Mouse (Mus musculus) lung, embryonic 15.5 days (tissue): ENCODE measurements around the gene Pik3r5. TPM values are rescaled to one million over a fixed set of nuclear protein-coding genes. Genes with fewer than 3 reads are reported as not detected.

ENCODE experiments used
- ATAC-seq: fragments of 200-750 bp; cut with Nextera tagmentation; 2 replicates; pipeline ENCODE4 v1.8.0; 2017; ENCODE audit warnings: moderate number of reproducible peaks, borderline replicate concordance; ENCODE audit not compliant: low FRiP score, low TSS enrichment; ENCODE audit errors: extremely low read depth
- H3K27ac ChIP-seq: fragments of 300-500 bp; sonication (generic); 2 replicates; pipeline ENCODE4 v1.5.1; 2015; ENCODE audit warnings: moderate library complexity, mild to moderate bottlenecking, inconsistent platforms
- H3K27me3 ChIP-seq: fragments of 300-500 bp; sonication (generic); 2 replicates; pipeline ENCODE4 v1.6.1; 2015; ENCODE audit warnings: inconsistent platforms
- H3K36me3 ChIP-seq: fragments of 300-500 bp; sonication (generic); 2 replicates; pipeline ENCODE4 v1.6.1; 2015; ENCODE audit warnings: inconsistent platforms
- H3K4me1 ChIP-seq: fragments of 300-500 bp; sonication (generic); 2 replicates; pipeline ENCODE4 v1.6.1; 2015; ENCODE audit warnings: inconsistent platforms
- H3K4me2 ChIP-seq: fragments of 300-500 bp; sonication (generic); 2 replicates; pipeline ENCODE4 v1.6.1; 2015; ENCODE audit warnings: inconsistent platforms, mild to moderate bottlenecking, moderate library complexity
- H3K4me3 ChIP-seq: fragments of 300-500 bp; sonication (generic); 2 replicates; pipeline ENCODE4 v1.5.1; 2015; ENCODE audit warnings: mild to moderate bottlenecking, inconsistent platforms
- H3K9ac ChIP-seq: fragments of 300-500 bp; sonication (generic); 2 replicates; pipeline ENCODE4 v1.6.1; 2015; ENCODE audit warnings: inconsistent platforms
- H3K9me3 ChIP-seq: fragments of 300-500 bp; sonication (generic); 2 replicates; pipeline ENCODE4 v1.6.1; 2016; ENCODE audit warnings: inconsistent platforms
- WGBS: fragments of 180-500 bp; shearing (Covaris S2); methylation state at CpG from one replicate; pipeline ENCODE4 v1.1.7; 2015; 5-methylcytosine and 5-hydroxymethylcytosine counted together
- polyA plus RNA-seq: library from polyadenylated mRNA; unstranded; fragments of >200 nt; fragmentation: Nextera tagmentation; extraction: Ambion mirVana; gene quantifications from 2 replicates; pipeline ENCODE4 v1.2.1, GENCODE M21; 2015

Gene Pik3r5
- polyA plus RNA-seq, 1 experiment from 2014 or later = 0.71 TPM

GRCm38 (mm10) chr11:68405576-68405975 is 26.3 kb upstream of the Pik3r5 start:
- H3K4me2 ChIP-seq = no peak overlapping the region
- no peak overlapping the region for H3K27ac ChIP-seq
- WGBS = 76% methylated on average over 8 of the region's 8 CpGs
- no peak overlapping the region for H3K4me3 ChIP-seq
- no peak for ATAC-seq
- H3K9me3 ChIP-seq = no peaks in the 10 kb centered on the region
- no peak overlapping the region for H3K9ac ChIP-seq
- peaks cover 20% of the 10 kb centered on the region for H3K27me3 ChIP-seq
- H3K36me3 ChIP-seq = no peaks in the 10 kb centered on the region
- H3K4me1 ChIP-seq = peaks cover 17% of the 10 kb centered on the region; the same call in 1 of the 2 replicates

GRCm38 (mm10) chr11:68407266-68407926 is 24.5 kb upstream of the Pik3r5 start:
- ATAC-seq = no peak
- 56% methylated on average over 11 of the region's 11 CpGs for WGBS
- Histone ChIP-seq H3K27ac (no peak overlapping the region), H3K27me3 (peaks cover 3% of the 10 kb centered on the region; the same call in 1 of the 2 replicates), H3K9me3 (no peaks in the 10 kb centered on the region), H3K36me3 (no peaks in the 10 kb centered on the region), H3K9ac (no peak overlapping the region), H3K4me3 (no peak overlapping the region), H3K4me1 (0 out of 2 replicates have a peak, but pooled peaks cover 7% of the 10 kb centered on the region), H3K4me2 (no peak overlapping the region)

GRCm38 (mm10) chr11:68408127-68408526 is 23.8 kb upstream of the Pik3r5 start:
- H3K27ac ChIP-seq = no peak overlapping the region
- no peaks in the 10 kb centered on the region for H3K36me3 ChIP-seq
- H3K4me3 ChIP-seq = no peak overlapping the region
- 0 out of 2 replicates have a peak, but pooled peaks cover 7% of the 10 kb centered on the region for H3K4me1 ChIP-seq
- no peaks in the 10 kb centered on the region for H3K27me3 ChIP-seq
- peak; percentile 70; the same call in 1 of the 2 replicates for ATAC-seq
- no peak overlapping the region for H3K4me2 ChIP-seq
- no peak overlapping the region for H3K9ac ChIP-seq
- H3K9me3 ChIP-seq = no peaks in the 10 kb centered on the region
- 43% methylated on average over 2 of the region's 2 CpGs for WGBS

GRCm38 (mm10) chr11:68417001-68417400 is 14.9 kb upstream of the Pik3r5 start:
- 42% methylated on average over 3 of the region's 3 CpGs for WGBS
- Histone ChIP-seq H3K4me3 (no peak overlapping the region), H3K4me1 (no peaks in the 10 kb centered on the region), H3K9me3 (no peaks in the 10 kb centered on the region), H3K27me3 (no peaks in the 10 kb centered on the region), H3K27ac (no peak overlapping the region), H3K36me3 (no peaks in the 10 kb centered on the region), H3K4me2 (no peak overlapping the region), H3K9ac (no peak overlapping the region)
- no peak for ATAC-seq

GRCm38 (mm10) chr11:68417831-68418230 is 14.1 kb upstream of the Pik3r5 start:
- WGBS = 41% methylated on average over 9 of the region's 9 CpGs
- H3K36me3 ChIP-seq = no peaks in the 10 kb centered on the region
- no peak overlapping the region for H3K4me2 ChIP-seq
- H3K9ac ChIP-seq = no peak overlapping the region
- H3K9me3 ChIP-seq = no peaks in the 10 kb centered on the region
- no peak overlapping the region for H3K4me3 ChIP-seq
- H3K27ac ChIP-seq = no peak overlapping the region
- H3K27me3 ChIP-seq = no peaks in the 10 kb centered on the region
- no peak for ATAC-seq
- no peaks in the 10 kb centered on the region for H3K4me1 ChIP-seq

- no peak overlapping the region for H3K9ac ChIP-seq
- no peaks in the 10 kb centered on the region for H3K36me3 ChIP-seq
- WGBS = 69% methylated on average over 8 of the region's 8 CpGs
- peaks cover 6% of the 10 kb centered on the region; the same call in 1 of the 2 replicates for H3K27me3 ChIP-seq
- H3K4me3 ChIP-seq = no peak overlapping the region
- H3K4me2 ChIP-seq = no peak overlapping the region
- H3K4me1 ChIP-seq = no peaks in the 10 kb centered on the region
- no peak for ATAC-seq
- H3K9me3 ChIP-seq = no peaks in the 10 kb centered on the region
- no peak overlapping the region for H3K27ac ChIP-seq
These were observed 6.2 kb upstream of the Pik3r5 start for GRCm38 (mm10) chr11:68425492-68426315.

GRCm38 (mm10) chr11:68427083-68427570 is 4.8 kb upstream of the Pik3r5 start:
- Histone ChIP-seq H3K36me3 (no peaks in the 10 kb centered on the region), H3K27me3 (peaks cover 16% of the 10 kb centered on the region), H3K9me3 (no peaks in the 10 kb centered on the region), H3K4me3 (no peak overlapping the region), H3K9ac (no peak overlapping the region), H3K27ac (no peak overlapping the region), H3K4me2 (no peak overlapping the region), H3K4me1 (peaks cover 9% of the 10 kb centered on the region)
- 73% methylated on average over 5 of the region's 5 CpGs for WGBS
- ATAC-seq = no peak

GRCm38 (mm10) chr11:68430662-68431061 is 1.3 kb upstream of the Pik3r5 start:
- Histone ChIP-seq H3K4me2 (no peak overlapping the region), H3K4me1 (peaks cover 15% of the 10 kb centered on the region), H3K9me3 (no peaks in the 10 kb centered on the region), H3K27me3 (peaks cover 27% of the 10 kb centered on the region), H3K36me3 (no peaks in the 10 kb centered on the region), H3K9ac (no peak overlapping the region), H3K27ac (no peak overlapping the region), H3K4me3 (no peak overlapping the region)
- no peak for ATAC-seq
- 58% methylated on average over 5 of the region's 5 CpGs for WGBS

- peak; percentile 27; the same call in 1 of the 2 replicates for ATAC-seq
- Histone ChIP-seq H3K9ac (peak overlapping the region; percentile 12; the same call in 1 of the 2 replicates), H3K36me3 (no peaks in the 10 kb centered on the region), H3K4me3 (peak overlapping the region; percentile 40), H3K27ac (no peak overlapping the region), H3K9me3 (no peaks in the 10 kb centered on the region), H3K4me2 (peak overlapping the region; percentile 66), H3K27me3 (peaks cover 27% of the 10 kb centered on the region), H3K4me1 (peaks cover 15% of the 10 kb centered on the region)
- 22% methylated on average over 23 of the region's 23 CpGs for WGBS
These were observed 570 bp downstream of the Pik3r5 start for GRCm38 (mm10) chr11:68432361-68433021.

GRCm38 (mm10) chr11:68433534-68433933 is 1.6 kb downstream of the Pik3r5 start:
- H3K9ac ChIP-seq = no peak overlapping the region
- H3K4me1 ChIP-seq = peaks cover 15% of the 10 kb centered on the region
- no peak for ATAC-seq
- H3K36me3 ChIP-seq = no peaks in the 10 kb centered on the region
- no peaks in the 10 kb centered on the region for H3K9me3 ChIP-seq
- no peak overlapping the region for H3K4me2 ChIP-seq
- H3K27me3 ChIP-seq = peaks cover 27% of the 10 kb centered on the region
- 82% methylated on average over 5 of the region's 5 CpGs for WGBS
- no peak overlapping the region for H3K4me3 ChIP-seq
- no peak overlapping the region for H3K27ac ChIP-seq

- 83% methylated on average over 2 of the region's 2 CpGs for WGBS
- H3K4me3 ChIP-seq = no peak overlapping the region
- H3K27me3 ChIP-seq = peaks cover 27% of the 10 kb centered on the region
- H3K27ac ChIP-seq = no peak overlapping the region
- H3K4me2 ChIP-seq = no peak overlapping the region
- no peak for ATAC-seq
- H3K9me3 ChIP-seq = no peaks in the 10 kb centered on the region
- peaks cover 15% of the 10 kb centered on the region for H3K4me1 ChIP-seq
- no peaks in the 10 kb centered on the region for H3K36me3 ChIP-seq
- no peak overlapping the region for H3K9ac ChIP-seq
These were observed 2.8 kb downstream of the Pik3r5 start for GRCm38 (mm10) chr11:68434697-68435096.
